Mouse (Mus musculus): ENCODE measurements around the gene Olfr134. TPM values are rescaled to one million over a fixed set of nuclear protein-coding genes. Genes with fewer than 3 reads are reported as not detected.

The Olfr134 gene
- not detected for total RNA-seq (2023)

DNA sequence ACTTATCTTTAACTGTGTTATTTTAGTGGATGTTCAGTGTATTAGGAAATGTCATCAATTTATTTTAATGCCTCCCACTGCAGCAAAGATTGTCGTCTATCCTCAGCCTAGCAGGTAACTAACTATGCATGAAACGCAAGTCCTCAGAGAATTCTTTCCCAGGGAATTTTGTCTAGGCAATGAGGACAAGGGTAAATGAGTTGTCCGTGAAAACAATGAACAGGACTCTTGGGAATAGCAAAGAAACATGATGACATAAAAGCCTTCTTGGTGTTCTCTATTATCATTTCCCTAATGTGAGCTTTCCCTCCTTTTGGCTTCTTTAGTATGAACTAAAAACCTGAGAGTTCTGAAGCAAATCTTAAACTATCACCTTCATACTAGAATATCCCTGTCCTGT is at the start of gene Olfr134:
Gene Olfr134 (plus strand): TSS at position 301 of the 400 bp plus-strand sequence.

DNA sequence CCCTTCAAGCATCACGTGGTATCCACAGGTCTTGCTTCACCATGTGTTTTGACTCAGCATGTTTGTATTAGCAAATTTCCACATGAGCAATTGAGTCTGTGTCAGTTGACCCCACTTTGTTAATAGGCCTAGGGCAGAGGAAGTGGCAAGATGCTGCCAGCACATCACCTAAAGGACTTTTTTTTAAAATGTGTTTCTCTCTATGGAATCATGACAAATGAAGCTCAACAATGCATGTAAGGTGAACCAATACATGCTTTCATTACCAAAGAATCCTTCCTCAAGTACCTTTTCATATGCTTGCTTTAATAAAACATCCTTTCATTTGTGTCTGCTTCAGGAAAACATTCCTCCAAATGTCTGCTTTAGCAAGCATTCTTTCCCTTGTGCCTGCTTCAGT is 36.8 kb upstream of the Olfr134 start, which contains the start of gene Olfr132:
Gene Olfr132 (minus strand): TSS at position 101 of the 400 bp plus-strand sequence.

DNA sequence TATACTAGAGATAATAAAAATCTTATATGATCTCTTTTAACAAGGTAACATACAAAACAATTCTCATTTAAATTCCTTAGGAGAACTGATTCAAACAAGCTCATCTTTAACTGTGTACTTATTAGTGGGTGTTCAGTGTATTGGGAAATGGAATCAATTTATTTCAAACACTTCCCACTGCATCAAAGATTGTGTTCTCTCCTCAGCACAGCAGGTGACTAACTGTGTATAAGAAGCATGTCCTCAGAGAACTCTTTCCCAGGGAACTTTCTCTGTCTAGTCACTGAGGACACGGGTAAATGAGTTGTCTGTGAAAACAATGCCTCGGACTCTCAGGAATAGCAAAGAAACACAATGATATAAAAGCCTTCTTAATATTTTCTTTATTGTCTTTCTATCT is 26.2 kb upstream of the Olfr134 start, which contains the start of gene Olfr133:
Gene Olfr133 (plus strand): TSS at position 301 of the 400 bp plus-strand sequence.

DNA sequence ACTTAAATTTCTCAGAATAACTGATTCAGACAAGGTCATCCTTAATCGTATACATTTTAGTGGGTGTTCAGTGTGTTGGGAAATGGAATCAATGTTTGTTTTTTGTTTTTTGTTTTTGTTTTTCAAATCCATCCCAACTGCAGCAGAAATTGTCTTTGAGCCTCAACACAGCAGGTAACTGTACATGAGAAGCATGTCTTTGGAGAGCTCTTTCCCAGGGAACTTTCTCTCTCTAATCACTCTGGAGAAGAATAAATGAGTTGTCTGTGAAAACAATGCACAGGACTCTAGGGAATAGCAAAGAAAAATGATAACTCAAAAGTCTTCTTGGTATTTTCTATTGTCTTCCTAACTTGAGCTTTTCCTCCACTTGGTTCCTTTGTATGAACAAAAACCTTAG is 32.8 kb downstream of the Olfr134 start, which contains the start of gene Olfr135:
Gene Olfr135 (plus strand): TSS at position 301 of the 400 bp plus-strand sequence.

Other genes starting within 250 kb of the Olfr134 start
- gene Olfr761, start 218.3 kb upstream of the Olfr134 start, total RNA-seq (2023) = not detected
- not detected for gene Olfr129, start 111.3 kb upstream of the Olfr134 start, total RNA-seq (2023)
- gene Olfr130, start 107.5 kb upstream of the Olfr134 start, total RNA-seq (2023) = not detected
- not detected for gene Olfr131, start 82.7 kb upstream of the Olfr134 start, total RNA-seq (2023)
- not detected for gene Olfr132, start 36.9 kb upstream of the Olfr134 start, total RNA-seq (2023)
- gene Olfr133, start 26.1 kb upstream of the Olfr134 start, total RNA-seq (2023) = not detected
- gene Olfr135, start 32.9 kb downstream of the Olfr134 start, total RNA-seq (2023) = not detected
- gene Olfr138, start 89.6 kb downstream of the Olfr134 start, total RNA-seq (2023) = not detected
- gene Olfr137, start 136.2 kb downstream of the Olfr134 start, total RNA-seq (2023) = not detected
- not detected for gene Olfr136, start 158.4 kb downstream of the Olfr134 start, total RNA-seq (2023)
- gene Esp36, start 248.8 kb downstream of the Olfr134 start, total RNA-seq (2023) = not detected